Mouse (Mus musculus) MEL (cell line): ENCODE measurements at regions not wholly inside any gene's neighbourhood (a gene's known extent, or its start where the extent isn't known, plus 50 kb on each side); places are given as distances from the start of the nearest gene placed in this dataset.

Experiments
- CHD1 ChIP-seq: IDR thresholded peaks from 2 replicates; pipeline ENCODE4 v1.6.1; 2012; ENCODE audit warnings: low read depth, mild to moderate bottlenecking, inconsistent platforms, low read length, improper control_type of control experiment
- CHD2 ChIP-seq: IDR thresholded peaks from 2 replicates; pipeline ENCODE4 v1.6.1; 2011; ENCODE audit warnings: low read length, improper control_type of control experiment
- CTCF ChIP-seq, 3 experiments: IDR thresholded peaks in 2 of 3; conservative IDR thresholded peaks in 1 of 3; 2 replicates each; pipeline ENCODE4 v1.5.1; 2011 to 2012; ENCODE audit warnings: low read length in 3 of 3, low read depth in 2 of 3, mild to moderate bottlenecking in 2 of 3, improper control_type of control experiment in 1 of 3, inconsistent platforms in 1 of 3, mixed read lengths in 1 of 3, moderate library complexity in 1 of 3; ENCODE audit not compliant: control insufficient read depth in 1 of 3, insufficient read depth in 1 of 3, poor library complexity in 1 of 3, severe bottlenecking in 1 of 3
- EP300 ChIP-seq, 2 experiments: IDR thresholded peaks; 2 replicates each; pipeline ENCODE4 v1.6.1; 2011; ENCODE audit warnings: improper control_type of control experiment in 2 of 2, low read length in 2 of 2, low read depth in 1 of 2, mild to moderate bottlenecking in 1 of 2
- JUND ChIP-seq: IDR thresholded peaks from 2 replicates; pipeline ENCODE4 v1.6.1; 2011; ENCODE audit warnings: low read depth, mild to moderate bottlenecking, improper control_type of control experiment, low read length
- MAX ChIP-seq: IDR thresholded peaks from 2 replicates; pipeline ENCODE4 v1.6.1; 2011; ENCODE audit warnings: low read length, improper control_type of control experiment
- MAZ ChIP-seq: IDR thresholded peaks from 2 replicates; pipeline ENCODE4 v1.6.1; 2012; ENCODE audit warnings: low read depth, mild to moderate bottlenecking, inconsistent platforms, low read length, improper control_type of control experiment
- MXI1 ChIP-seq: IDR thresholded peaks from 2 replicates; pipeline ENCODE4 v1.6.1; 2011; ENCODE audit warnings: mild to moderate bottlenecking, low read depth, low read length, improper control_type of control experiment
- MYB ChIP-seq: IDR thresholded peaks from 2 replicates; pipeline ENCODE4 v1.6.1; 2011; ENCODE audit warnings: mild to moderate bottlenecking, low read depth, low read length, improper control_type of control experiment
- POLR2A ChIP-seq, 2 experiments: IDR thresholded peaks; 2 replicates each; pipeline ENCODE4 v1.6.1; 2011 to 2012; ENCODE audit warnings: low read length in 2 of 2, mild to moderate bottlenecking in 2 of 2, control low read depth in 1 of 2, improper control_type of control experiment in 1 of 2, low read depth in 1 of 2, moderate library complexity in 1 of 2; ENCODE audit not compliant: control insufficient read depth in 1 of 2, insufficient read depth in 1 of 2, poor library complexity in 1 of 2
- RCOR1 ChIP-seq: IDR thresholded peaks from 2 replicates; pipeline ENCODE4 v1.6.1; 2012; ENCODE audit warnings: low read depth, mild to moderate bottlenecking, inconsistent platforms, low read length, improper control_type of control experiment
- TCF12 ChIP-seq: IDR thresholded peaks from 2 replicates; pipeline ENCODE4 v1.6.1; 2014; ENCODE audit warnings: low read depth, mild to moderate bottlenecking, inconsistent platforms, low read length, improper control_type of control experiment, moderate library complexity
- ZC3H11A ChIP-seq: IDR thresholded peaks from 2 replicates; pipeline ENCODE4 v1.6.1; 2012; ENCODE audit warnings: low read depth, mild to moderate bottlenecking, inconsistent platforms, low read length, improper control_type of control experiment

- TF ChIP-seq CTCF (IDR thresholded peaks at IDR 0.05 in 2 of 3, conservative IDR thresholded peaks at IDR 0.05 in 1 of 3; ENCODE audit: control insufficient read depth in 1 of 3, insufficient read depth in 1 of 3, low read depth in 2 of 3, low read length in 3 of 3, poor library complexity in 1 of 3, severe bottlenecking in 1 of 3), result no peak
- no peak for TF ChIP-seq EP300 (IDR thresholded peaks at IDR 0.05; ENCODE audit: low read depth in 1 of 2, low read length in 2 of 2)
- no peak for TF ChIP-seq JUND
- TF ChIP-seq POLR2A (IDR thresholded peaks at IDR 0.05; ENCODE audit: control insufficient read depth in 1 of 2, insufficient read depth in 1 of 2, low read depth in 1 of 2, low read length in 2 of 2, poor library complexity in 1 of 2), result no peak
- TF ChIP-seq MAX, result no peak
- no peak for TF ChIP-seq ZC3H11A
- no peak for TF ChIP-seq TCF12
- no peak for TF ChIP-seq CHD1
- no peak for TF ChIP-seq MYB
- no peak for TF ChIP-seq MXI1
- TF ChIP-seq CHD2, result no peak
- TF ChIP-seq RCOR1, result no peak
- TF ChIP-seq MAZ, result no peak
Observed at GRCm38 (mm10) chr5:47436455-47436854, 546.5 kb upstream of the Slit2 start.
